ENCODE assay signal across 7 mouse cellular contexts in genomic region chr9:119357331-119358057, GRCm38 (mm10). TPM values are rescaled to one million over a fixed set of nuclear protein-coding genes. Genes with fewer than 3 reads are reported as not detected.
DNase-seq lines count a peak whose midpoint lies in the region; ATAC-seq lines count a peak whose summit lies in the region.

TSS of gene Xylb (plus strand) at chr9:119357381.

- peak within 1 kb of the TSS; percentile 77 for H3K9ac ChIP-seq in embryonic facial prominence, embryonic 11.5 days (replicated peaks; ENCODE audit: low read length)
- peak within 1 kb of the TSS; percentile 80 for H3K9ac ChIP-seq in limb, embryonic 11.5 days (ENCODE audit: low read length)
- peak within 1 kb of the TSS; percentile 59 for H3K9ac ChIP-seq in midbrain, embryonic 14.5 days (replicated peaks; ENCODE audit: low read length)

- H3K9me3 ChIP-seq in embryonic facial prominence, embryonic 11.5 days (replicated peaks; ENCODE audit: control insufficient read depth, low read length): no peaks in the 10 kb centered on the region
- no peaks in the 10 kb centered on the region for H3K9me3 ChIP-seq in limb, embryonic 11.5 days (ENCODE audit: control insufficient read depth, low read length)
- no peaks in the 10 kb centered on the region for H3K9me3 ChIP-seq in midbrain, embryonic 14.5 days (ENCODE audit: control insufficient read depth, low read length)

- H3K27ac ChIP-seq in embryonic facial prominence, embryonic 11.5 days (replicated peaks; ENCODE audit: low read depth, low read length): no peak within 1 kb of the TSS
- H3K27ac ChIP-seq in limb, embryonic 11.5 days (replicated peaks; ENCODE audit: low read depth, low read length): no peak within 1 kb of the TSS
- no peak within 1 kb of the TSS for H3K27ac ChIP-seq in midbrain, embryonic 14.5 days (replicated peaks; ENCODE audit: low read depth, low read length)

- WGBS in embryonic facial prominence, embryonic 11.5 days: 4% methylated on average over 65 of the region's 65 CpGs
- 3% methylated on average over 63 of the region's 65 CpGs for WGBS in limb, embryonic 11.5 days
- 4% methylated on average over 65 of the region's 65 CpGs for WGBS in midbrain, embryonic 14.5 days

- peak within 1 kb of the TSS; percentile 69 for H3K4me3 ChIP-seq in embryonic facial prominence, embryonic 11.5 days (ENCODE audit: low read depth, low read length)
- peak within 1 kb of the TSS; percentile 70 for H3K4me3 ChIP-seq in limb, embryonic 11.5 days (ENCODE audit: low read depth, low read length)
- peak within 1 kb of the TSS; percentile 56 for H3K4me3 ChIP-seq in midbrain, embryonic 14.5 days (replicated peaks; ENCODE audit: low read depth, low read length)

- no peaks in the 10 kb centered on the region for H3K27me3 ChIP-seq in embryonic facial prominence, embryonic 11.5 days (ENCODE audit: control insufficient read depth, insufficient read depth, low read length)
- no peaks in the 10 kb centered on the region for H3K27me3 ChIP-seq in limb, embryonic 11.5 days (ENCODE audit: control insufficient read depth, insufficient read depth, low read length)
- no peaks in the 10 kb centered on the region for H3K27me3 ChIP-seq in midbrain, embryonic 14.5 days (ENCODE audit: control insufficient read depth, insufficient read depth, low read length)

- H3K4me1 ChIP-seq in embryonic facial prominence, embryonic 11.5 days (ENCODE audit: control insufficient read depth, insufficient read depth, low read length): no peaks in the 10 kb centered on the region
- no peaks in the 10 kb centered on the region for H3K4me1 ChIP-seq in limb, embryonic 11.5 days (ENCODE audit: control insufficient read depth, insufficient read depth, low read length)
- no peaks in the 10 kb centered on the region for H3K4me1 ChIP-seq in midbrain, embryonic 14.5 days (ENCODE audit: control insufficient read depth, insufficient read depth, low read length)

- ATAC-seq in embryonic facial prominence, embryonic 11.5 days (replicated peaks; ENCODE audit: insufficient number of reproducible peaks, low FRiP score, low TSS enrichment, low read depth): peak; percentile 71
- ATAC-seq in limb, embryonic 11.5 days (ENCODE audit: insufficient number of reproducible peaks, low FRiP score, low TSS enrichment, low read depth): peak; percentile 78
- ATAC-seq in midbrain, embryonic 14.5 days (ENCODE audit: low FRiP score, low TSS enrichment): peak; percentile 78

- peak within 1 kb of the TSS; percentile 94 for H3K4me2 ChIP-seq in embryonic facial prominence, embryonic 11.5 days (ENCODE audit: low read depth, low read length)
- peak within 1 kb of the TSS; percentile 81 for H3K4me2 ChIP-seq in limb, embryonic 11.5 days (ENCODE audit: low read depth, severe bottlenecking)
- H3K4me2 ChIP-seq in midbrain, embryonic 14.5 days (ENCODE audit: low read length): peak within 1 kb of the TSS; percentile 88

- H3K36me3 ChIP-seq in embryonic facial prominence, embryonic 11.5 days (replicated peaks; ENCODE audit: control insufficient read depth, insufficient read depth, low read depth, low read length): no peaks in the 10 kb centered on the region
- H3K36me3 ChIP-seq in limb, embryonic 11.5 days (ENCODE audit: control insufficient read depth, insufficient read depth, low read length): no peaks in the 10 kb centered on the region
- H3K36me3 ChIP-seq in midbrain, embryonic 14.5 days (ENCODE audit: control insufficient read depth, insufficient read depth, low read length): no peaks in the 10 kb centered on the region

- peak; percentile 96 for DNase-seq in adrenal gland, postnatal 14 days
- peak; percentile 93 for DNase-seq in embryonic facial prominence, embryonic 11.5 days (ENCODE audit: low spot score)
- DNase-seq in heart, adult 11 months: peak; percentile 99
- peak; percentile 97 for DNase-seq in kidney, adult 18-20 months
- peak; percentile 95 for DNase-seq in limb, embryonic 11.5 days (ENCODE audit: low spot score)
- DNase-seq in midbrain, embryonic 14.5 days: peak; percentile 92
- DNase-seq in spleen, adult 18-20 months: peak; percentile 77 to 92

RNA-seq across cellular contexts. Expression of gene Xylb, which starts in this region (rescaled TPM):
- total RNA-seq in adrenal gland, postnatal 14 days (2021): 2.0 and 10.6 TPM in 2 replicates
- 6.3 and 6.7 TPM in 2 replicates for polyA plus RNA-seq in embryonic facial prominence, embryonic 11.5 days (2014; fragmentation: Nextera tagmentation; extraction: Ambion mirVana)
- 12.7 and 13.2 TPM in 2 replicates for polyA plus RNA-seq in limb, embryonic 11.5 days (2014; fragmentation: Nextera tagmentation; extraction: Ambion mirVana)
- 1.5 and 2.4 TPM in 2 replicates for polyA plus RNA-seq in midbrain, embryonic 14.5 days (2014; fragmentation: Nextera tagmentation; extraction: Ambion mirVana)
